16 mouse cellular contexts compared by ENCODE assay signal in genomic region chr7:116603167-116603839, GRCm38 (mm10).
A peak's percentile ranks its signal among the peaks of the same experiment; 100 is the strongest.
DNase-seq lines count a peak whose midpoint lies in the region; ATAC-seq and TF ChIP-seq lines count a peak whose summit lies in the region.
"Had no signal": no experiment of that assay in that cellular context is flagged by ENCODE, and none has a peak within 500 bp of the region (broad histone marks: within the 10 kb centered on the region; RNA-seq: fewer than 3 reads in every experiment).

No protein-coding gene starts in this region.

- no peaks in the 10 kb centered on the region for H3K36me3 ChIP-seq in intestine, postnatal 0 days (ENCODE audit: control insufficient read depth, insufficient read depth)
- no peaks in the 10 kb centered on the region for H3K36me3 ChIP-seq in intestine, embryonic 15.5 days
- H3K36me3 ChIP-seq: G1E; hindbrain, embryonic 10.5 days had no signal

- ATAC-seq in intestine, postnatal 0 days, result 0 out of 2 replicates have a peak, but pooled peaks have one; percentile 36
- no peak for ATAC-seq in intestine, embryonic 15.5 days
- peak; percentile 78 for ATAC-seq in granulocyte monocyte progenitor cell, adult 5-6 weeks (replicated peaks; ENCODE audit: poor library complexity, severe bottlenecking)
- ATAC-seq: activated CD4-positive, CD25-positive, alpha-beta regulatory T cell, adult 4 months; forebrain, embryonic 16.5 days had no signal

- whole genome bisulfite sequencing in intestine, postnatal 0 days, result 73% methylated on average over 6 of the region's 6 CpGs
- 74% methylated on average over 6 of the region's 6 CpGs for WGBS in intestine, embryonic 15.5 days

- peak; percentile 66 for DNase-seq in adrenal gland, adult 2 months
- no peak for DNase-seq in adrenal gland, postnatal 4 days (ENCODE audit: low spot score in 2 of 2)
- DNase-seq in 3134 (ENCODE audit: extremely low read depth, insufficient read length, low spot score), result peak; percentile 12
- no peak for DNase-seq in left cerebral cortex, postnatal 36 days (ENCODE audit: low spot score in 2 of 2)
- DNase-seq in ovary, postnatal 14 days (ENCODE audit: low spot score), result no peak
- DNase-seq: gastrocnemius, postnatal 36 days; kidney, adult 18-20 months; spleen, adult 18-20 months had no signal

- no peaks in the 10 kb centered on the region for H3K27me3 ChIP-seq in intestine, postnatal 0 days (replicated peaks; ENCODE audit: control insufficient read depth, insufficient read depth, low read length)
- no peaks in the 10 kb centered on the region for H3K27me3 ChIP-seq in intestine, embryonic 15.5 days (replicated peaks)

- no peak overlapping the region for H3K4me3 ChIP-seq in intestine, postnatal 0 days (ENCODE audit: low read depth, low read length)
- no peak overlapping the region for H3K4me3 ChIP-seq in intestine, embryonic 15.5 days (replicated peaks)
- H3K4me3 ChIP-seq: hindbrain, embryonic 10.5 days had no signal

- H3K9me3 ChIP-seq in intestine, postnatal 0 days (ENCODE audit: control insufficient read depth), result no peaks in the 10 kb centered on the region
- H3K9me3 ChIP-seq in intestine, embryonic 15.5 days, result no peaks in the 10 kb centered on the region
- H3K9me3 ChIP-seq: G1E; hindbrain, embryonic 10.5 days had no signal

- H3K27ac ChIP-seq in intestine, postnatal 0 days (ENCODE audit: low read depth, low read length), result no peak overlapping the region
- H3K27ac ChIP-seq in intestine, embryonic 15.5 days, result no peak overlapping the region
- H3K27ac ChIP-seq: hindbrain, embryonic 10.5 days; liver, embryonic 14.5 days had no signal

- no peak for TF ChIP-seq CTCF in intestine, postnatal 0 days (IDR thresholded peaks at IDR 0.05; ENCODE audit: low read depth)

- no peak overlapping the region for H3K9ac ChIP-seq in intestine, postnatal 0 days (ENCODE audit: low read depth, low read length)
- no peak overlapping the region for H3K9ac ChIP-seq in intestine, embryonic 15.5 days
- H3K9ac ChIP-seq: liver, embryonic 14.5 days had no signal

- no peaks in the 10 kb centered on the region for H3K4me1 ChIP-seq in intestine, postnatal 0 days (replicated peaks; ENCODE audit: control insufficient read depth, insufficient read depth, low read length)
- H3K4me1 ChIP-seq in intestine, embryonic 15.5 days (replicated peaks), result 0 out of 2 replicates have a peak, but pooled peaks cover 2% of the 10 kb centered on the region

- intact Hi-C loops in left cerebral cortex, postnatal 36 days (cut with DNase I), result no loop called here

- no peak overlapping the region for H3K4me2 ChIP-seq in intestine, postnatal 0 days (replicated peaks; ENCODE audit: low read depth)
- H3K4me2 ChIP-seq in intestine, embryonic 15.5 days (replicated peaks), result no peak overlapping the region

Comparison
In these comparisons a context has a peak if more than half of its experiments do, and no peak if none do; other contexts are left out.
1. DNase-seq: peak in adrenal gland, adult 2 months (single experiment) and 3134 (single experiment); none in adrenal gland, postnatal 4 days (0 of 2), left cerebral cortex, postnatal 36 days (0 of 2) and ovary, postnatal 14 days (single experiment).